Mouse (Mus musculus): ENCODE data around the gene Gab2. TPM values are rescaled to one million over a fixed set of nuclear protein-coding genes. Genes with fewer than 3 reads are reported as not detected.

The Gab2 gene
- polyA plus RNA-seq, 1 experiment from 2014 or later = 16.9 TPM

- no peaks in the 10 kb centered on the region for H3K9me3 ChIP-seq (ENCODE audit: control insufficient read depth, low read length)
- no peak overlapping the region for H3K4me3 ChIP-seq (replicated peaks; ENCODE audit: low read length)
- peaks cover 9% of the 10 kb centered on the region for H3K27me3 ChIP-seq (replicated peaks; ENCODE audit: control insufficient read depth, insufficient read depth, low read length)
- H3K4me2 ChIP-seq (ENCODE audit: low read length) = no peak overlapping the region
- WGBS = 87% methylated on average over 3 of the region's 3 CpGs
- H3K27ac ChIP-seq (ENCODE audit: low read length) = no peak overlapping the region
- no peaks in the 10 kb centered on the region; the same call in 1 of the 2 replicates for H3K36me3 ChIP-seq (ENCODE audit: control insufficient read depth, insufficient read depth)
- no peak for ATAC-seq
- H3K9ac ChIP-seq (replicated peaks; ENCODE audit: low read depth, low read length) = no peak overlapping the region
- peaks cover 29% of the 10 kb centered on the region for H3K4me1 ChIP-seq (replicated peaks; ENCODE audit: control insufficient read depth, insufficient read depth, low read length)
These were observed 248.3 kb downstream of the Gab2 start for GRCm38 (mm10) chr7:97329676-97330075.

DNA sequence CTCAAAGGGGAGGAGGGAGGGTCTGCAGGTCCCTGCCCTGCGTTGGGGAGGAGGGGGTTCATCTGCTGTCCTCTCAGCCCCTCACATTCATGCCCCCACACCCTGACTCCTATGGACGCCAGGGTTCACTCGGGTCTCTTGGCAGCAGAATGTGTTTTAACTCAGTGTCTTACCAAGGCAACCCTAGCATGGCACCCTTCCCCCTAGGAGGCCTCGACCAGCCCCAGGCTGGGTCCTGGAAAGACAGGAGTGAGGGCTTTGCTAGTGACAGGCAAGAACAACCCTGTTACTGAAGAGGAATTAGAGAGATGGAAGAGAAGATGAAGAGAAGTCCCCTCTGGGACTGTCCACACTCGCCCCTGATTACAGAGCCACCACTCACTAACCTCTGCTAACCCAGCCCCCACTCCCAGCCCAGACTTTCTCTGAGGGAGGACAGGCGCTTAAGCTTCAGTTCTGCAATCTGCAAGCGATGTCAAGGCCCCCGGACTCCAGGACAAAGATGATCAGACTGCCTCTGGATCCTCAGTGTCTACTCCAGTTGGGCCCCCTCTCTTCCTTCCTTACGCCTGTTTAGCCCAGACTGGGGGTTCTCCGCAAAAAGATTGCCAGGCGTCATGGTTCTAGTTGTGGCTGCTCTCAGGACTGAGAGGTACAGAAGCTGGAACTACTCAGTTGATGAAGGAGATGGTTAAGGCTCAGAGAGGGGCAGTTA, 249.7 kb downstream of the Gab2 start:
- WGBS = 60% methylated on average over 11 of the region's 11 CpGs
- H3K27ac ChIP-seq (ENCODE audit: low read length) = no peak overlapping the region
- peak overlapping the region; percentile 75 for H3K4me2 ChIP-seq (ENCODE audit: low read length)
- H3K9me3 ChIP-seq (ENCODE audit: control insufficient read depth, low read length) = no peaks in the 10 kb centered on the region
- peak overlapping the region; percentile 81 for H3K9ac ChIP-seq (replicated peaks; ENCODE audit: low read depth, low read length)
- peaks cover 21% of the 10 kb centered on the region for H3K4me1 ChIP-seq (replicated peaks; ENCODE audit: control insufficient read depth, insufficient read depth, low read length)
- H3K36me3 ChIP-seq (ENCODE audit: control insufficient read depth, insufficient read depth) = no peaks in the 10 kb centered on the region
- H3K27me3 ChIP-seq (replicated peaks; ENCODE audit: control insufficient read depth, insufficient read depth, low read length) = peaks cover 3% of the 10 kb centered on the region; the same call in 1 of the 2 replicates
- no peak for ATAC-seq
- H3K4me3 ChIP-seq (replicated peaks; ENCODE audit: low read length) = peak overlapping the region; percentile 82

DNA sequence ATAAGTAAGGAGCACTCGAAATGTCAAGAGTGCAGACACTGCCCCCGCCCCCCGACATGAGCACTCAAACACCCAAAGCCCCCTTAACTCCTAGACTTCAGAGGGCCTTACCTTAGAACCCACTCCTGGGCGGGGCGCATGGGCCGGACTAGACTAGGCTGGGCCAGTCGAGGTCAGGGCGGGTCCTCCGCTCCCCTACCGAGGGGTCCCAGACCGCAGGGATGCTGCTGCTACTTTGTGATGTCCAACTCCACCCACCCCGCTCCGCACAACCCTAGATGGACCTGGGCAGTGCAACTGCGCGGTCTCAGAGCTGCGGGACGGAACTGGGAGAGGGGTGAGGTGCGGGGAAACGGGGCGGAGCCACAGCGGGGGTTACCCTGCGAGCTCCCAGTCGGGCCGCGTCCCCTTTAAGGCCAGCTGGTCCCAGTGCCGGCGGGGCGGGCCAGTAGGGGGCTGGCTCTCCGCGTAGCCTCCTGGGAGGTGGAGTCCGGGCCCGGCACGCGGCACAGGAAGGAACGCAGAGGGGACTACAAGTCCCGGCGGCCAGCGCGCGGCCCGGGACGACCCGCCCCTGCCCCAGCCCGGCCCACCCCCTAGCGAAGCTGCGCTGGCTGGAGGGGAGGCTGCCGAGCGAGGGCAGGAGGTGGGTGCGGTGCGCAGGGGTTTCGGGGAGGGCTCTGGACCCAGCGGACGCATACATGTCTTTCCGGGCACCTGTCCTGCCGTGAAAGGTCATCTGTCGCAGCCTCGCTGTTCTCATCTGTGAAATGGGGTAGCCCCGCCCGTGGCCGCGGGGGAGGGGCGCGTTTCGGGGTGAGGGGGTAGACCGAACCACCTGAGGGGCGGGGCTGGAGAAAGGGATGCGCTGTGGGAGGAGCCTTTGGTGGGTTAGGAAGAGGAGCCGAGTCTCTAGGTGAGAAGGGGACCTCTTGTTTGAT, 250.6 kb downstream of the Gab2 start, which contains the start of the genes Usp35 and Kctd21:
Usp35 (minus strand) TSS at position 295 of the 941 bp plus-strand sequence.
Kctd21 (plus strand) TSS at position 602 of the 941 bp plus-strand sequence.
- peak within 1 kb of the TSS; percentile 75 for H3K4me2 ChIP-seq (ENCODE audit: low read length)
- WGBS = 1% methylated on average over 68 of the region's 68 CpGs
- peaks cover 21% of the 10 kb centered on the region for H3K4me1 ChIP-seq (replicated peaks; ENCODE audit: control insufficient read depth, insufficient read depth, low read length)
- peak within 1 kb of the TSS; percentile 24; the same call in 1 of the 2 replicates for H3K27ac ChIP-seq (ENCODE audit: low read length)
- no peaks in the 10 kb centered on the region for H3K36me3 ChIP-seq (ENCODE audit: control insufficient read depth, insufficient read depth)
- H3K9me3 ChIP-seq (ENCODE audit: control insufficient read depth, low read length) = no peaks in the 10 kb centered on the region
- ATAC-seq = peak; percentile 99
- H3K9ac ChIP-seq (replicated peaks; ENCODE audit: low read depth, low read length) = peak within 1 kb of the TSS; percentile 81
- peaks cover 3% of the 10 kb centered on the region; the same call in 1 of the 2 replicates for H3K27me3 ChIP-seq (replicated peaks; ENCODE audit: control insufficient read depth, insufficient read depth, low read length)
- peak within 1 kb of the TSS; percentile 82 for H3K4me3 ChIP-seq (replicated peaks; ENCODE audit: low read length)

- 3% methylated on average over 9 of the region's 9 CpGs for WGBS
- Histone ChIP-seq H3K9ac (replicated peaks; ENCODE audit: low read depth, low read length) (peak overlapping the region; percentile 68), H3K27me3 (replicated peaks; ENCODE audit: control insufficient read depth, insufficient read depth, low read length) (no peaks in the 10 kb centered on the region), H3K4me2 (ENCODE audit: low read length) (peak overlapping the region; percentile 57), H3K27ac (ENCODE audit: low read length) (peak overlapping the region; percentile 24; the same call in 1 of the 2 replicates), H3K36me3 (ENCODE audit: control insufficient read depth, insufficient read depth) (no peaks in the 10 kb centered on the region), H3K4me3 (replicated peaks; ENCODE audit: low read length) (peak overlapping the region; percentile 82), H3K4me1 (replicated peaks; ENCODE audit: control insufficient read depth, insufficient read depth, low read length) (peaks cover 21% of the 10 kb centered on the region), H3K9me3 (ENCODE audit: control insufficient read depth, low read length) (no peaks in the 10 kb centered on the region)
- ATAC-seq = no peak
These were observed 251.3 kb downstream of the Gab2 start for GRCm38 (mm10) chr7:97332667-97333041.

DNA sequence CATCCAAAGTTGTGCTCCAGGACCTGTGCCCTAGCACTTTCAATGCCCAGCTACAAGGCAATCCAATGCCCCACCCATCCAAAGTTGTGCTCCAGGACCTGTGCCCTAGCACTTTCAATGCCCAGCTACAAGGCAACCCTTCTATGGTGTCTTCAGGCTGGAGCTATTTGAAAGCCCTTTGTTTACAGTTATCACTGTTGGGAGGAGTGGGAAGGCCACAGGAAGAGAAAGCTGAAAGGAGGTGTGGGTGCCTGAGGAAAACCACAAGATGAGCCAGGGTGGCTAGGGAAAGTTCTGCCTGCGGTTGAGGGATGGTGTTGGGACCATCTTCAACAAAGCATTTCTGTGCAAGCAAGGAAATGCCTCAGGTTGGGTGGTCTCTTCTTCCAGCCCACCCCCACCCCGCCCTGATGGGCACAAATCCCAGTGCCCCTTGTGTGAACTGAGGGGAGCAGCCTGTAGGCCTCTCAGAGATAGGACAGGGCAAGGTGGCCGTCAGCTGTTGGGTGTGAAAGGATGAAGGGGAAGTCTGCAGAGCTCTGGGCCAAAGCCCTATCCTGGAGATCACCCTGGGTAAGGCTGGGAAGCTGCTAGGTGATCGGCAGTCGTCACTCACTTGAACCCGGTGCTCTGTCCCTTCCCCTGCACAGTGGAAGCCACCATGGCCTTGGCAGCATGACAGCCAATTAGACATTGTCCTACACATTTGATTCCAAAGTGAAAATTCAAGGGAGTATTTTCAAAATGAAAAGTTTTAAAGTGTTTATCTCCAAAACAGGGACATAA, 251.9 kb downstream of the Gab2 start:
- WGBS = 84% methylated on average over 6 of the region's 6 CpGs
- ATAC-seq = no peak
- peak overlapping the region; percentile 82 for H3K4me3 ChIP-seq (replicated peaks; ENCODE audit: low read length)

DNA sequence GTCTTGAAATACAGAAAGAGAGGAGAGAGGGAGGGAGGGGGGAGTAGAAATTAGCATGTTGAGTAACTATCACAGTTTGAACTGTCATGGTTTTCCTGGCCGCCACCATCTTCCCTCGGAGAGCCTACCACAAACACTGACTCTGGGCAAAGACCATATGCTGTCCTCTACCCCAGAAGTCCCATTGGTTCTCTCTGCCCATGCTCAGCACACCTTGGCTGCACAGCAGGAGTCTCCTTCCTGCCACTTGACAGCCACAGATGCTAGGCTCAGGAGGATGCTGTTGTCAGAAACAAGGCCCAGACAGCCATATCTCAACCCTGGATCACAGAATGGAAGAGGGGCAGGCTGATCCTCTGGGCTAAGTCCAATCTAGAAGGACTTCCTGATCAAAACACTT, 253.0 kb downstream of the Gab2 start:
- Histone ChIP-seq H3K27ac (ENCODE audit: low read length) (no peak overlapping the region), H3K36me3 (ENCODE audit: control insufficient read depth, insufficient read depth) (no peaks in the 10 kb centered on the region), H3K9ac (replicated peaks; ENCODE audit: low read depth, low read length) (no peak overlapping the region), H3K9me3 (ENCODE audit: control insufficient read depth, low read length) (no peaks in the 10 kb centered on the region), H3K4me3 (replicated peaks; ENCODE audit: low read length) (no peak overlapping the region), H3K27me3 (replicated peaks; ENCODE audit: control insufficient read depth, insufficient read depth, low read length) (no peaks in the 10 kb centered on the region), H3K4me1 (replicated peaks; ENCODE audit: control insufficient read depth, insufficient read depth, low read length) (peaks cover 25% of the 10 kb centered on the region), H3K4me2 (ENCODE audit: low read length) (no peak overlapping the region)
- ATAC-seq = no peak
- 80% methylated on average over 2 of the region's 2 CpGs for WGBS

More for the DNA sequence above, 251.9 kb downstream of the Gab2 start:
- no peak overlapping the region for H3K27ac ChIP-seq (ENCODE audit: low read length)
- H3K4me1 ChIP-seq (replicated peaks; ENCODE audit: control insufficient read depth, insufficient read depth, low read length) = peaks cover 21% of the 10 kb centered on the region
- no peaks in the 10 kb centered on the region for H3K27me3 ChIP-seq (replicated peaks; ENCODE audit: control insufficient read depth, insufficient read depth, low read length)
- H3K9ac ChIP-seq (replicated peaks; ENCODE audit: low read depth, low read length) = peak overlapping the region; percentile 68
- no peaks in the 10 kb centered on the region for H3K36me3 ChIP-seq (ENCODE audit: control insufficient read depth, insufficient read depth)
- H3K9me3 ChIP-seq (ENCODE audit: control insufficient read depth, low read length) = no peaks in the 10 kb centered on the region
- peak overlapping the region; percentile 57 for H3K4me2 ChIP-seq (ENCODE audit: low read length)

DNA sequence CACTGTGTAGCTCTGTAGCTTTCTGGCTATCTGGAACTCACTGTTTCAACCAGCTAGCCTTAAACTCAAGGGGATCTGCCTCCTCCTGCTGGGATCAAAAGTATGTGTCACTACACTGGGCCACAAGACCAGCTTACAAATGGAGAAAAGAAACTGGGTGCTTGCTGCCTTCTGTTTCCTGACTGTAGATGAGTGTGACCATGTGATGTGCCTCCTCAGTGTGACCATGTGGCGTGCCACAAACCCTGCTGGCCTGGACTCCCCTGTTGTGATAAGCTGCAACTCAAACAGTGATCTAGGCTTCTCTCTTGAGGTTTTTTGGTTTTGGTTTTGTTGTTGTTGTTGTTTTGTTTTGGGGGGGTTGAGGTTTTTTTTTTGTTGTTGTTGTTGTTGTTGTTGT, 255.3 kb downstream of the Gab2 start:
- Histone ChIP-seq H3K27me3 (replicated peaks; ENCODE audit: control insufficient read depth, insufficient read depth, low read length) (no peaks in the 10 kb centered on the region), H3K4me2 (ENCODE audit: low read length) (no peak overlapping the region), H3K36me3 (ENCODE audit: control insufficient read depth, insufficient read depth) (no peaks in the 10 kb centered on the region), H3K27ac (ENCODE audit: low read length) (no peak overlapping the region), H3K9me3 (ENCODE audit: control insufficient read depth, low read length) (no peaks in the 10 kb centered on the region), H3K9ac (replicated peaks; ENCODE audit: low read depth, low read length) (no peak overlapping the region), H3K4me1 (replicated peaks; ENCODE audit: control insufficient read depth, insufficient read depth, low read length) (peaks cover 17% of the 10 kb centered on the region), H3K4me3 (replicated peaks; ENCODE audit: low read length) (no peak overlapping the region)
- 65% methylated on average over 1 of the region's 1 CpGs for WGBS
- no peak for ATAC-seq

DNA sequence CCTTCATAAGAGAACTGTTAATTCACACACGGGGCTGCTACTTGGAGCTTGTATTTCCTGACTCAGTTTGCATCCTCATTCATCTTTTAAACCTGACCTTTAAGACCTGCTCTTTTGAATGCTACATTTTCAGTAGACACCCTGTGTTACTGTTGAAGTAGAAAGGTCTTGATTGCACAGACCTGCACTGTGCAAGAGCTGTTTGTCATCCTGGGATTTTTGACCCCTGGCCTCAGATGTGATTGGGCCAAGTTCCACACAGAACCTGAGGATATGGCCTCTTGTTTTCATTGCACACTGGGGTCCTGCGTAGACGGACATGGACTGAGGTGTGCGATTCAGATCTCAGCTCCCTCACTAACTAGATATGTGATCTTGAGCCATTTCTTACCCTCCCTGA, 257.2 kb downstream of the Gab2 start:
- Histone ChIP-seq H3K36me3 (ENCODE audit: control insufficient read depth, insufficient read depth) (no peaks in the 10 kb centered on the region), H3K4me3 (replicated peaks; ENCODE audit: low read length) (no peak overlapping the region), H3K9me3 (ENCODE audit: control insufficient read depth, low read length) (no peaks in the 10 kb centered on the region), H3K27me3 (replicated peaks; ENCODE audit: control insufficient read depth, insufficient read depth, low read length) (no peaks in the 10 kb centered on the region), H3K9ac (replicated peaks; ENCODE audit: low read depth, low read length) (no peak overlapping the region), H3K27ac (ENCODE audit: low read length) (peak overlapping the region; percentile 16; the same call in 1 of the 2 replicates), H3K4me2 (ENCODE audit: low read length) (no peak overlapping the region), H3K4me1 (replicated peaks; ENCODE audit: control insufficient read depth, insufficient read depth, low read length) (peaks cover 9% of the 10 kb centered on the region; the same call in 1 of the 2 replicates)
- WGBS = 84% methylated on average over 4 of the region's 4 CpGs
- no peak for ATAC-seq

All from forebrain, embryonic 16.5 days (tissue).